Mouse (Mus musculus): ENCODE results near the gene Zfp648. TPM values are rescaled to one million over a fixed set of nuclear protein-coding genes. Genes with fewer than 3 reads are reported as not detected.

Gene Zfp648
- polyA plus RNA-seq, 1 experiment from 2014 or later, result not detected

DNA sequence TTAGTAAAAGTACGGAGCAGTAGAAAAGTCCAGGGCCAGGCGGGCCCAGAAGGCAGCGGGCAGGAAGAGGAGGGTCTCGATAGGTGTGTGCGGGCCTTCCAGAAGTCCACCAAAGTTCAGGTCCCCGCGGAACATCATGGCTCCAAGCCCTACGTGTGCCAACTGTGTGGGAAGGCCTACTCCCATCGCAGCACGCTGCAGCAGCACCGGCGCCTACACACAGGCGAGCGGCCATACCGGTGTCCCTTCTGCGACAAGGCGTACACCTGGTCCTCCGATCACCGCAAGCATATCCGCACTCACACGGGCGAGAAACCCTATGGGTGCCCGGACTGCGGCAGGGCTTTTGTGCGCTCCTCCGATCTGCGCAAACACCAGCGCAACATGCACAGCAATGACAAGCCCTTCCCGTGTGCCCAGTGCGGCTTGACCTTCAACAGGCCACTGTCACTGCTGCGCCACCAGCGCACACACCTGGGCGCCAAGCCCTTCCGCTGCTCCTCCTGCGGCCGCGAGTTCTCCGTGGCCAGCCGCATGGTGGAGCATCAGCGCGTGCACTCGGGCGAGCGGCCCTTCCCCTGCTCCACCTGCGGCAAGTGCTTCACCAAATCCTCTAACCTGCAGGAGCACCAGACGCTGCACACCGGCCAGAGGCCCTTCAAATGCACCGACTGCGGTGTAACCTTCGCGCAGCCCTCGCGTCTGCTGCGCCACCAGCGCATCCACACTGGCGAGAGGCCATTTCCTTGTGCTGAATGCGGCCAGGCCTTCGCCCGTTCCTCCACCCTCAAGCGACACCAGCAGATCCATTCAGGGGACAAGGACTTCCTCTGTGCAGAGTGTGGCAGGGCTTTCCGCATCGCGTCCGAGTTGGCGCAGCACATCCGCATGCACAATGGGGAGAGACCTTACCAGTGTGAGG, 3.9 kb downstream of the Zfp648 start:
- ATAC-seq, result no peak
- WGBS (ENCODE audit: insufficient replicate concordance), result 11% methylated on average over 66 of the region's 66 CpGs
- TF ChIP-seq CTCF (IDR thresholded peaks at IDR 0.05; ENCODE audit: low read depth) (no peak), EP300 (IDR thresholded peaks at IDR 0.05; ENCODE audit: low read depth) (no peak)
- H3K27ac ChIP-seq (ENCODE audit: low read depth), result no peak overlapping the region
- no peak for DNase-seq
- H3K9me3 ChIP-seq (ENCODE audit: low read length), result no peaks in the 10 kb centered on the region
- no peak overlapping the region for H3K4me3 ChIP-seq (ENCODE audit: low read depth, low read length)
- H3K9ac ChIP-seq (replicated peaks), result no peak overlapping the region
- H3K4me1 ChIP-seq (ENCODE audit: insufficient read depth), result no peaks in the 10 kb centered on the region
- no peak overlapping the region for H3K4me2 ChIP-seq (ENCODE audit: low read depth, low read length)
- peaks cover 33% of the 10 kb centered on the region for H3K27me3 ChIP-seq (ENCODE audit: insufficient read depth, low read length)
- H3K36me3 ChIP-seq (replicated peaks; ENCODE audit: insufficient read depth, low read length), result no peaks in the 10 kb centered on the region

GRCm38 (mm10) chr1:154219991-154220390, 19.0 kb downstream of the Zfp648 start:
- no peak for DNase-seq
- Histone ChIP-seq H3K4me2 (ENCODE audit: low read depth, low read length) (no peak overlapping the region), H3K4me3 (ENCODE audit: low read depth, low read length) (no peak overlapping the region), H3K9ac (replicated peaks) (no peak overlapping the region), H3K4me1 (ENCODE audit: insufficient read depth) (no peaks in the 10 kb centered on the region), H3K27ac (ENCODE audit: low read depth) (no peak overlapping the region), H3K27me3 (ENCODE audit: insufficient read depth, low read length) (no peaks in the 10 kb centered on the region), H3K36me3 (replicated peaks; ENCODE audit: insufficient read depth, low read length) (no peaks in the 10 kb centered on the region), H3K9me3 (ENCODE audit: low read length) (no peaks in the 10 kb centered on the region)
- 75% methylated on average over 2 of the region's 2 CpGs for WGBS (ENCODE audit: insufficient replicate concordance)
- no peak for ATAC-seq
- TF ChIP-seq CTCF (IDR thresholded peaks at IDR 0.05; ENCODE audit: low read depth), result no peak
- no peak for TF ChIP-seq EP300 (IDR thresholded peaks at IDR 0.05; ENCODE audit: low read depth)

DNA sequence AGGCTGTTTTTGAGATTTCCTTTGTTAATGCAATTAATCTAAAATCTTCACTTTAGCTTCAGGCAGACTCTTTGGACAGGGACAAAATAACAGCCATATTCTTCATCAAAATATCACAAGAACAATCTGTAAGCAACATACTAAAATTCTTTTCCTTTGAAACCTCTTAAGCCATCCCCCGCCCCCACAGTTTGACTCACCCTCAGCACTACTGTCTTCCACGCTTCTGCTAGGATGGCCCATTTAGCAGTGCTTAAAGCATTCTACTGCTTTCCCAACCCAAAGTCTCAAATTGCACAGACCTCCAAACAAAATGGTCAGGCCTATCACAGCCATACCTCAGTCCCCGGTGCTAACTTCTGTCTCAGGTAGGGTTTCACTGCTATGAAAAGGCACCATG, 19.6 kb downstream of the Zfp648 start:
- no peak for ATAC-seq

GRCm38 (mm10) chr1:154223807-154224207, 22.8 kb downstream of the Zfp648 start:
- Histone ChIP-seq H3K27me3 (ENCODE audit: insufficient read depth, low read length) (no peaks in the 10 kb centered on the region), H3K36me3 (replicated peaks; ENCODE audit: insufficient read depth, low read length) (no peaks in the 10 kb centered on the region), H3K27ac (ENCODE audit: low read depth) (no peak overlapping the region), H3K9ac (replicated peaks) (no peak overlapping the region), H3K4me3 (ENCODE audit: low read depth, low read length) (no peak overlapping the region), H3K4me2 (ENCODE audit: low read depth, low read length) (no peak overlapping the region), H3K9me3 (ENCODE audit: low read length) (no peaks in the 10 kb centered on the region), H3K4me1 (ENCODE audit: insufficient read depth) (no peaks in the 10 kb centered on the region)
- no peak for TF ChIP-seq EP300 (IDR thresholded peaks at IDR 0.05; ENCODE audit: low read depth)
- TF ChIP-seq CTCF (IDR thresholded peaks at IDR 0.05; ENCODE audit: low read depth), result no peak
- no peak for DNase-seq
- no peak for ATAC-seq
- 42% methylated on average over 1 of the region's 1 CpGs for WGBS (ENCODE audit: insufficient replicate concordance)

More for the DNA sequence above, 19.6 kb downstream of the Zfp648 start:
- no peak overlapping the region for H3K27ac ChIP-seq (ENCODE audit: low read depth)
- no peaks in the 10 kb centered on the region for H3K36me3 ChIP-seq (replicated peaks; ENCODE audit: insufficient read depth, low read length)
- no peaks in the 10 kb centered on the region for H3K9me3 ChIP-seq (ENCODE audit: low read length)
- 87% methylated on average over 3 of the region's 3 CpGs for WGBS (ENCODE audit: insufficient replicate concordance)
- no peaks in the 10 kb centered on the region for H3K4me1 ChIP-seq (ENCODE audit: insufficient read depth)
- H3K9ac ChIP-seq (replicated peaks), result no peak overlapping the region
- no peak overlapping the region for H3K4me2 ChIP-seq (ENCODE audit: low read depth, low read length)
- no peaks in the 10 kb centered on the region for H3K27me3 ChIP-seq (ENCODE audit: insufficient read depth, low read length)
- DNase-seq, result no peak
- no peak overlapping the region for H3K4me3 ChIP-seq (ENCODE audit: low read depth, low read length)
- TF ChIP-seq EP300 (IDR thresholded peaks at IDR 0.05; ENCODE audit: low read depth) (no peak), CTCF (IDR thresholded peaks at IDR 0.05; ENCODE audit: low read depth) (no peak)

DNA sequence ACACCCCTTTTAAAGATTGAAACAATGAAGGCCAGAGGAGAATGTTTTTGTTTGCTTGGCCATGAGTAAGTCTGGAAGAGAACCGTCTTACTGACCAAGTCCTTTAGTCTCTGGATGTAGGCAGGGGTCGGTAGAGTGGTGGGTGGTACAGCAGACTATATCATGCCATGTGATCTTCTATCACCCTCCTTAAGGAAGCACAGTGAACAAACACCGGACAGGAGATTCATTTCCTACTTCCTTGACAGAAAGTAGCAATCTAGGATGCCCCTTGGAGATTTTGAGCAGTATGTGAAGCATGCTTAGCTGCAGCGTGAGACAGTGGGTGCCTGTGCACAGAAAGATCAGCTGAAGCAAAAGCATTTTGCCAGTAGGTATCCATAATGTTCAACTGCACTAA, 31.6 kb downstream of the Zfp648 start:
- Histone ChIP-seq H3K4me1 (ENCODE audit: insufficient read depth) (no peaks in the 10 kb centered on the region), H3K27ac (ENCODE audit: low read depth) (no peak overlapping the region), H3K4me3 (ENCODE audit: low read depth, low read length) (no peak overlapping the region), H3K36me3 (replicated peaks; ENCODE audit: insufficient read depth, low read length) (no peaks in the 10 kb centered on the region), H3K9ac (replicated peaks) (no peak overlapping the region), H3K9me3 (ENCODE audit: low read length) (no peaks in the 10 kb centered on the region), H3K27me3 (ENCODE audit: insufficient read depth, low read length) (no peaks in the 10 kb centered on the region), H3K4me2 (ENCODE audit: low read depth, low read length) (no peak overlapping the region)
- WGBS (ENCODE audit: insufficient replicate concordance), result 64% methylated on average over 4 of the region's 4 CpGs
- DNase-seq (no peak), ATAC-seq (no peak)
- TF ChIP-seq EP300 (IDR thresholded peaks at IDR 0.05; ENCODE audit: low read depth), result no peak

GRCm38 (mm10) chr1:154233033-154233432, 32.0 kb downstream of the Zfp648 start:
- Histone ChIP-seq H3K27me3 (ENCODE audit: insufficient read depth, low read length) (no peaks in the 10 kb centered on the region), H3K9ac (replicated peaks) (no peak overlapping the region), H3K4me3 (ENCODE audit: low read depth, low read length) (no peak overlapping the region), H3K4me1 (ENCODE audit: insufficient read depth) (no peaks in the 10 kb centered on the region), H3K9me3 (ENCODE audit: low read length) (no peaks in the 10 kb centered on the region), H3K36me3 (replicated peaks; ENCODE audit: insufficient read depth, low read length) (no peaks in the 10 kb centered on the region), H3K4me2 (ENCODE audit: low read depth, low read length) (no peak overlapping the region), H3K27ac (ENCODE audit: low read depth) (no peak overlapping the region)
- WGBS (ENCODE audit: insufficient replicate concordance), result 61% methylated on average over 6 of the region's 6 CpGs
- ATAC-seq (no peak), DNase-seq (no peak)
- TF ChIP-seq EP300 (IDR thresholded peaks at IDR 0.05; ENCODE audit: low read depth), result no peak
- TF ChIP-seq CTCF (IDR thresholded peaks at IDR 0.05; ENCODE audit: low read depth), result no peak
